Mouse (Mus musculus) heart, embryonic 14.5 days (tissue): ENCODE data around the gene Cacna1a. TPM values are rescaled to one million over a fixed set of nuclear protein-coding genes. Genes with fewer than 3 reads are reported as not detected.
"Not testable (repeated sequence)": the region's sequence is repeated elsewhere in the genome, so short reads cannot be mapped to it uniquely, and the experiment has no call there.

Experiments used
- ATAC-seq: fragments of 200-750 bp; cut with Nextera tagmentation; 2 replicates; pipeline ENCODE4 v1.8.0; 2017; ENCODE audit warnings: low read depth, moderate TSS enrichment; ENCODE audit not compliant: insufficient number of reproducible peaks, insufficient read depth, low FRiP score
- H3K27ac ChIP-seq, 2 experiments: fragments of 200-500 bp in 1 of 2; fragments of 300-500 bp in 1 of 2; sonication (generic) in 1 of 2; replicated peaks in 1 of 2; 2 replicates each; pipeline ENCODE4 v1.5.1; 2012 to 2014; ENCODE audit warnings: low read depth in 2 of 2, low read length in 2 of 2, control low read depth in 1 of 2, mild to moderate bottlenecking in 1 of 2, mixed read lengths in 1 of 2; ENCODE audit not compliant: control insufficient read depth in 1 of 2, insufficient read depth in 1 of 2
- H3K27me3 ChIP-seq: fragments of 300-500 bp; sonication (generic); 2 replicates; pipeline ENCODE4 v1.6.1; 2014; ENCODE audit warnings: mild to moderate bottlenecking, low read length, control low read depth; ENCODE audit not compliant: control insufficient read depth, insufficient read depth
- H3K36me3 ChIP-seq: fragments of 300-500 bp; sonication (generic); 2 replicates; pipeline ENCODE4 v1.6.1; 2014; ENCODE audit warnings: mild to moderate bottlenecking, control low read depth, low read length, mixed read lengths; ENCODE audit not compliant: control insufficient read depth, insufficient read depth
- H3K4me1 ChIP-seq, 2 experiments: fragments of 200-500 bp in 1 of 2; fragments of 300-500 bp in 1 of 2; sonication (generic) in 1 of 2; 2 replicates each; pipeline ENCODE4 v1.6.1; 2012 to 2014; ENCODE audit warnings: low read length in 2 of 2, control low read depth in 1 of 2, mixed read lengths in 1 of 2; ENCODE audit not compliant: control insufficient read depth in 2 of 2, insufficient read depth in 2 of 2
- H3K4me2 ChIP-seq: fragments of 300-500 bp; sonication (generic); 2 replicates; pipeline ENCODE4 v1.6.1; 2014; ENCODE audit warnings: mild to moderate bottlenecking, low read length
- H3K4me3 ChIP-seq, 2 experiments: fragments of 200-500 bp in 1 of 2; fragments of 300-500 bp in 1 of 2; sonication (generic) in 1 of 2; 2 replicates each; pipeline ENCODE4 v1.5.1; 2012 to 2014; ENCODE audit warnings: low read length in 2 of 2, mild to moderate bottlenecking in 2 of 2, control low read depth in 1 of 2, low read depth in 1 of 2, moderate library complexity in 1 of 2; ENCODE audit not compliant: control insufficient read depth in 1 of 2, insufficient read depth in 1 of 2
- H3K9ac ChIP-seq: fragments of 300-500 bp; sonication (generic); 2 replicates; pipeline ENCODE4 v1.6.1; 2014; ENCODE audit warnings: mild to moderate bottlenecking, low read length
- H3K9me3 ChIP-seq: fragments of 300-500 bp; sonication (generic); 2 replicates; pipeline ENCODE4 v1.6.1; 2016; ENCODE audit warnings: low read length, control low read depth; ENCODE audit not compliant: control insufficient read depth
- WGBS: fragments of 180-500 bp; shearing (Covaris S2); extraction: QIAGEN DNeasy Blood & Tissue Kit; methylation state at CpG from one replicate; pipeline ENCODE4 v1.1.7; 2014; 5-methylcytosine and 5-hydroxymethylcytosine counted together
- polyA plus RNA-seq: library from polyadenylated mRNA; unstranded; fragments of >200 nt; fragmentation: Nextera tagmentation; extraction: Ambion mirVana; gene quantifications from 2 replicates; pipeline ENCODE4 v1.2.1, GENCODE M21; 2014

Cacna1a gene
- polyA plus RNA-seq, 1 experiment from 2014 or later = 8.4 TPM

DNA sequence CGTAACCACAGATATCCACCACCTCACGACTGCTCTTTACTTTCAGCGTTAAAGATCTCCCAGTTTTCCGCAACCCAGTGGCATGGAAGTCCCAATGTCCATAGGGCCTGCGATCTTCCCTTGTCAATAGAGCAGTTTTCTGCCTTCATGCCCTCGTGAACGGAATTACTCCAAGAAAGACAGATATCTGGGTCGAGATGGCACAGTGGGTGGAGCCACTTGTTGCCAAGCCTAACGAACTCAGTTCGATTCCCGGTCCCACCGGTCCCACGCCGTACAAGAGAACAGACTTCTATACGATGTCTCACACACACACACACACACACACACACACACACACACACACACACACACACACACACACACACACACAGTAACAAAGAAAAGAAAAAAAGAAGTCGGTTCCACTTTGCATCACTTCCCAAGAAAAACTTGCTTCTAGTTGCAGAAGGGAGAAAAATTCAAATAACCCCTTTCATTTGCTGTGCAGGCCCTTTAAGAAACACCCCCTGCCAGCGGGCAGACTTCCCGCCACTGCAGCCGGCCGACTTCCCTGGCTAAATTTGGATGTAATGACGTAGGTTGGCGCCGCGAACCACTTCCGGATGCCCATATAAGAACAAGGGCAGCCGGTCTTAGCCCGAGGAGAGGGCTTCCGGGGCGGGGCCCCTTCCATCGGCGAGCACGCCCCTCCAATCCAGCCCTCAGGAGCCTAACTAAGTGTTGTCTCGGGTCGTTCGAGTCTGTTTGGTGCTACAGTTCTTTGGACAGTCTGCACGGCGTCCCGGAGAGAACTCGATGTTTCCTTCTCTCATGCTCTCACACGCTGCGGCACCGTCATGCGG lies 275.5 kb downstream of the Cacna1a start:
- peak overlapping the region; percentile 95 for H3K9ac ChIP-seq
- WGBS = 2% methylated on average over 43 of the region's 43 CpGs
- H3K27ac ChIP-seq = peak overlapping the region; percentile 96 to 99
- H3K4me1 ChIP-seq = peaks cover 13 to 33% of the 10 kb centered on the region in 2 experiments
- H3K36me3 ChIP-seq = peaks cover 7% of the 10 kb centered on the region
- H3K4me3 ChIP-seq = peak overlapping the region; percentile 82 to 83
- peak; percentile 82 for ATAC-seq
- no peaks in the 10 kb centered on the region for H3K9me3 ChIP-seq
- H3K27me3 ChIP-seq = no peaks in the 10 kb centered on the region
- H3K4me2 ChIP-seq = peak overlapping the region; percentile 68

DNA sequence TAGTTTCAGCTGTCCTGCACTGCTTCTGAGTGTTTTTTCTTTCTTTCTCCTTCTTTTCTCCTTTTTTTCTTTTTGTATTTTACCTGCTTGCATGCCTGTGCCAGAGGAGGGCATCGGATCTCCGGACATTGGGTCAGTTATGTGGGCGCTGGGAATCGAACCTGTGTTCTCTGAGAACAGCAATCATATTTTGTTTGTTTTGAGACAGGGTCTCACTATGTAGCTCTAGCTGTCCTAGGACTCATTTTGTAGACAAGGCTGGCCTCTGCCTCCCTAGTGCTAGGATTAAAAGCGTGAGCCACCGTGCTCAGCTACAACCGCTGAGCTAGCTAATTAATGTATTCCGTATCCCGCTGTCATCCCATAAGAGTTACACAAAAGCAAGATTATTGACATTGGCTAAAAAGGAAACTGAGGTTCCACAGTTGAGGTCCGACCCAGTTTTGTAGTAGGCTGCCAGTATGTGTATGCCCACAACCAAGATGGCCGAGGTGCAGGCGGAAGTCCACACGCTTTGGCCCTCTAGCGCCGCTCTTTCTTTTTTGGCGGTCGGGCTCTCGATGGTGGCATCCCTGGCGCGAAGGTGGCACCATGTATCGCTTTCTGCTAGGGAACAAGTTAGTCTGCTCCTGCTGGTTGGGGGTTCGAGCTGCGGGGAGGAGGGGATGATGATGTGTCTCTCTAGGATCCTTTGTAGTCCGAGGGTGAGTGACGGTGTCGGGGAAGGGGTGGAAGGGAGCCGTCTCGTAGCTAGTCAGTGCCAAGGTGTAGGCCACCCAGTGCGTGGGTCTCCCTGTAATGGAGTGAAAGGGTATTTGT lies 276.5 kb downstream of the Cacna1a start:
- ATAC-seq = no peak
- H3K4me1 ChIP-seq = peaks cover 11 to 23% of the 10 kb centered on the region in 2 experiments
- WGBS = 1% methylated on average over 29 of the region's 29 CpGs

GRCm38 (mm10) chr8:84665385-84665893 lies 277.2 kb downstream of the Cacna1a start:
- Histone ChIP-seq H3K9me3 (no peaks in the 10 kb centered on the region), H3K4me2 (peak overlapping the region; percentile 68), H3K4me3 (peak overlapping the region; percentile 55 to 82), H3K9ac (peak overlapping the region; percentile 83), H3K36me3 (peaks cover 18% of the 10 kb centered on the region), H3K27ac (peak overlapping the region; percentile 96 to 99), H3K4me1 (peaks cover 5 to 20% of the 10 kb centered on the region in 2 experiments), H3K27me3 (no peaks in the 10 kb centered on the region)
- ATAC-seq = no peak
- WGBS = 2% methylated on average over 14 of the region's 14 CpGs

More for the DNA sequence above, 276.5 kb downstream of the Cacna1a start:
- peak overlapping the region; percentile 96 to 99 for H3K27ac ChIP-seq
- peak overlapping the region; percentile 55 to 82 for H3K4me3 ChIP-seq
- peaks cover 11% of the 10 kb centered on the region for H3K36me3 ChIP-seq
- peak overlapping the region; percentile 83 for H3K9ac ChIP-seq
- no peaks in the 10 kb centered on the region for H3K9me3 ChIP-seq
- H3K27me3 ChIP-seq = no peaks in the 10 kb centered on the region
- peak overlapping the region; percentile 68 for H3K4me2 ChIP-seq

- Histone ChIP-seq H3K27me3 (no peaks in the 10 kb centered on the region), H3K27ac (no peak overlapping the region), H3K9me3 (no peaks in the 10 kb centered on the region), H3K9ac (no peak overlapping the region; the same call in 1 of the 2 replicates), H3K4me2 (no peak overlapping the region), H3K4me1 (peaks cover 5 to 11% of the 10 kb centered on the region in 2 experiments), H3K4me3 (no peak overlapping the region), H3K36me3 (peaks cover 38% of the 10 kb centered on the region)
- no peak for ATAC-seq
- 52% methylated on average over 1 of the region's 1 CpGs for WGBS
Measured at GRCm38 (mm10) chr8:84668081-84668480, 279.8 kb downstream of the Cacna1a start.

DNA sequence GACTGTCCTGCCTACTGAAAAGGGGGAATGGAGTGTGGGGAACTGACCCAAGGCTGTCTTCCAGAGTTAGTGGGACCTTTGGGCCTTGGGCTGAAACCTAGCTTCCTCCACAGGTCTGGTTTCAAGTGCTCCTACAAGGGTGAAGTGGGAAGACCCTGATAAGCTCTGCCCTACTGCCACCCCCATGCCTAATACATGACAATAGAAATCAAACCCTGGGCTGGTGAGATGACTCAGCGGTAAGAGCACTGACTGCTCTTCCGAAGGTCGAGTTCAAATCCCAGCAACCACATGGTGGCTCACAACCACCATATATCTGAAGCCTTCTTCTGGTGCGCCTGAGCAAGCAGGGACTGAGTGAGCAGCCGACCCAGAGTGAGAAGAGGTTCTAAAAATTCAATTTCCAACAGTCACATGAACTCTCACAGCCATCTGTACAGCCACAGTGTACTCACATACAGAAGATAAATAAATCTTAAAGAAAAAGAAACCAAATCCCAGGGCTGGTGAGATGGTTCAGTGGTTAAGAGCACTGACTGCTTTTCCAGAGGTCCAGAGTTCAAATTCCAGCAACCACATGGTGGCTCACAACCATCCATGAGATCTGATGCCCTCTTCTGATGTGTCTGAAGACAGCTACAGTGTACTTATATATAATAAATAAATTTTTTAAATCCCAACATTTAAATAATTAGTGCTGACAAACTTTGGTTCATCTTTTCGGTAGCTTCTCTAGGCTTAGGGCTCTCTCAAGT lies 280.7 kb downstream of the Cacna1a start:
- peaks cover 0 to 6% of the 10 kb centered on the region in 2 experiments; a peak in 2 of 4 replicates for H3K4me1 ChIP-seq
- H3K36me3 ChIP-seq = peaks cover 46% of the 10 kb centered on the region
- H3K9ac ChIP-seq = no peak overlapping the region
- no peaks in the 10 kb centered on the region for H3K27me3 ChIP-seq
- H3K4me2 ChIP-seq = no peak overlapping the region
- no peak overlapping the region for H3K27ac ChIP-seq
- no peaks in the 10 kb centered on the region for H3K9me3 ChIP-seq
- no peak overlapping the region for H3K4me3 ChIP-seq
- ATAC-seq = no peak
- 77% methylated on average over 6 of the region's 6 CpGs for WGBS

GRCm38 (mm10) chr8:84670295-84671006 lies 282.2 kb downstream of the Cacna1a start:
- WGBS = 67% methylated on average over 4 of the region's 5 CpGs
- H3K27me3 ChIP-seq, H3K9ac ChIP-seq, H3K27ac ChIP-seq, H3K4me3 ChIP-seq, H3K4me1 ChIP-seq, H3K4me2 ChIP-seq, H3K9me3 ChIP-seq, ATAC-seq: not testable (repeated sequence)
- H3K36me3 ChIP-seq = peaks cover 61% of the 10 kb centered on the region
